Mouse (Mus musculus) v-Abl transformed pro-B cells (cell line): ENCODE measurements around the gene Spata33.
"Not testable (repeated sequence)": the region's sequence is repeated elsewhere in the genome, so short reads cannot be mapped to it uniquely, and the experiment has no call there.

Source experiments
- in situ Hi-C, 2 experiments: fragments of 400-800 bp; cut with MboI; formaldehyde crosslinking; loops; one replicate each; pipeline ENCODE4 v1.15.1; 2025; ENCODE audit not compliant: unreplicated experiment in 2 of 2

Spata33 gene

DNA sequence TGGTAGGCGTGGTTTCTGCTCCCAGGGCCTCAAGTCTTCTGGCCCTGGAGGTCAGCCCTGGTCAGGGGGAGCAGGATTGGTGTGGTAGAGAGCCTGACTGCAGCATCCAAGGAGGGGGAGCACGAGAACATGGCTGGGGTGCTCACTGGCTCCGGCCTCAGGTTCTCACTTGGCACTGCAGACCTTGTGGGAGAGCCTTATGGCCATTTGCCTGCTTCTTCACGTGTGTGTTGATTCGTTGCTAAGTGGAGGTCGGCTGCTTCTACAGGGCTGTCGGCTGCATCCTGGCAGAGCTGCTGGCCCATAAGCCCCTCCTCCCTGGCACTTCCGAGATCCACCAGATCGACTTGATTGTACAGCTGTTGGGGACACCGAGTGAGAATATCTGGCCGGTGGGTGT, 17.7 kb downstream of the Spata33 start:
- in situ Hi-C loops, result not testable (repeated sequence)

DNA sequence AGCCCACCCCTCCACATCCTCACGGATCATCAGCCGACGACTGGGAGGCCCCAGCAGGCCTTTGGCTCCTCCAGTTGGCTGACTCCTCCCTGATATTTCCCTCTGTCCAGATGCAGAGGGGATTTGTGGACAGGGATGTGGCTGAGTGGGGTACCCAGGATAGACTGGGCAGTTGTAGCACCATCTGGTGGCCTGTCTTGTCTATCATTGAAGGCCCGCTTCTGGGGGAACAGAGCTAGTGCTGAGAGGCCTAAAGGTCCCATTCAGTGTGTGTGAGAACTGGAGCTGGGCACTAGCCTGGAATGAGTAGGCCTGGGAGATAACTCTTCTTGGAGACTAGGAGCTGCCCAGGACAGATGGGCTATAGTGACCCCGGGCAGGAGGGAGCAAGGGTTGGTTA, 19.1 kb downstream of the Spata33 start:
- in situ Hi-C loops, result no loop called here

DNA sequence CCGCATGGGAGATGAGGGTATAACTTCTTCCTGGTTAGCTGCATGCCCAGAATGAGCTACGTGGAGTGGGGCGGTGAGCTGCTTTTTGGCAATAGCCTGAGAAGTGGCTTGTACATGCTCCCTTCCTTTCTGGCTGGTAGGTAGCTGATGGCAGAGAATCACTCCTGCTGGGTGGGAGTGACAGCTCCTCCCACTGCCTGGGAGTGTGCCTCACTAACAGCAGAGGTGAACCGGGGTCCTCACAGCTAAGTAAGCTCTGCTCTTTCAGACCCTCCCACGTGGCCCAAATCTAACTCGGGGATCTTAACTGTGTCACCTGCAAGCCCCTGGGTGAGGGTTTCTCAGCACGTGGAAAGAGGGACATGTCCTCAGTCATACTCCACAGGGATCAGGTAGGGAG, 19.9 kb downstream of the Spata33 start:
- in situ Hi-C loops, result no loop called here

DNA sequence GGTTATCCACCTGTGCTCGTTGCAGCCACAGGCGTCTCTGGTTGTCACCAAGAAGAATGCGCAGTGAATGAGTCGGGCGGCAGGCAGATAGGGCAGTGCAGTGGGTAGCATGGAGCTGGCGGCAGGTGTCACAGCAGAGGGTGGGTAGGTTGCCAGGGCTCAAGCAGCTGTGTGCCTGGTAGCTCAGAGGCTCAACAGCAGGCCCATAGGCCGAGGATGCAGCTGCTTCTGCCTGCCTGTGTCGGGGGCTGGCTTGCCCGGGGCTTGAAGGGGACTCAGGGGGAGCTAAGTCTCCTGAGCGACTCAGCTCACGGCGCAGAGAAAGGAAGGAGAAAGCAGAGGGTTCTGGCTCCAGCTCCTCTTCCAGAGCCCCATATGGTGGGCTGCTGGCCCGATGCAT, 20.7 kb downstream of the Spata33 start:
- in situ Hi-C loops, result no loop called here

DNA sequence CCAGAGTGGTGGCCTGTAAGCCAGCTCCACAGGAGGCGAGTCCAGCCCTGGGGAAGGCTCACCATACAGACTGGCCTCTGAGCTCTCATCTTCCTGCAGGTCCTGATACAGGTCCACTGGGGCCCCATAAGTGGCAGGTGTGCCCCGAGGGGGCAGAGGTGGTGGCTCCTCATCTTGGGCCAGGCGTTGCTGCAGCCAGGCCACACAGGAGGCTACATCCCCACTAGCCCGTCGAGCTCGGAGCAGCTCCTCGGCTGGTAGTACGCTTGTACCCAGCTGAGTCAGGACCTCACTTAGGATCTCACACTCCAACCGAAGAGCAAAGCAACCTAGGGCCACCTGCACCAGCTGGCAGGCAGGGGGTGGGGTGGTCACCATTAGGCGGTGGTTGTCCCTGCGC, 21.1 kb downstream of the Spata33 start:
- in situ Hi-C loops, result no loop called here

DNA sequence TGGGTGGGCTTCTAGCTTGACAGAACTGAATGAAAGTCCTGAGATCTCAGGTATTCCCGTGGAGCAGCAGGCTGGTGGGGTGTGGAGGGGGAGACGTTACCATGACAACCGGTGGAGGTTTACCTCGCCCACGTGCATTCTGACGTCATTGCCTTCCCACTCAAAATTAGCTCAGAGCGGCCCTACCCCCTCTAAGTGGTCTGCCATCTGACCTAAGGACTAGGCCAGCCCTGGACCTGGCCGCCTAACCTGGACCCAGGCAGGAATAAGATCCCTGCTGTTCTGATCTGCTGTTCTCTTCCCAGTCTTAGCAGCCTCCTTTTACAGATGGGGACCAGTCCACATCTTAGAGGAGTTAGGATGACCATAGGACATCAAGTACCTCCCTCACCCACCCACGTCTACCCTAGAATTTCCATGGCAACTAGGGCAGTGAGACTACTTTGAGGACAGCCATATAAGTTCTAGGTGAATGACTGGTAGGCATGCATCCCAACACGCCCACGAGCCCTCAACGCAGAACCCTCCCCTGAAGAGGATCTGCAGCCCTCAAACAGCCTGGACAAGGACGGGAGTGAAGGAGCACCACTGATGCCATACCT, 22.4 kb downstream of the Spata33 start:
- in situ Hi-C loops, result no loop called here

DNA sequence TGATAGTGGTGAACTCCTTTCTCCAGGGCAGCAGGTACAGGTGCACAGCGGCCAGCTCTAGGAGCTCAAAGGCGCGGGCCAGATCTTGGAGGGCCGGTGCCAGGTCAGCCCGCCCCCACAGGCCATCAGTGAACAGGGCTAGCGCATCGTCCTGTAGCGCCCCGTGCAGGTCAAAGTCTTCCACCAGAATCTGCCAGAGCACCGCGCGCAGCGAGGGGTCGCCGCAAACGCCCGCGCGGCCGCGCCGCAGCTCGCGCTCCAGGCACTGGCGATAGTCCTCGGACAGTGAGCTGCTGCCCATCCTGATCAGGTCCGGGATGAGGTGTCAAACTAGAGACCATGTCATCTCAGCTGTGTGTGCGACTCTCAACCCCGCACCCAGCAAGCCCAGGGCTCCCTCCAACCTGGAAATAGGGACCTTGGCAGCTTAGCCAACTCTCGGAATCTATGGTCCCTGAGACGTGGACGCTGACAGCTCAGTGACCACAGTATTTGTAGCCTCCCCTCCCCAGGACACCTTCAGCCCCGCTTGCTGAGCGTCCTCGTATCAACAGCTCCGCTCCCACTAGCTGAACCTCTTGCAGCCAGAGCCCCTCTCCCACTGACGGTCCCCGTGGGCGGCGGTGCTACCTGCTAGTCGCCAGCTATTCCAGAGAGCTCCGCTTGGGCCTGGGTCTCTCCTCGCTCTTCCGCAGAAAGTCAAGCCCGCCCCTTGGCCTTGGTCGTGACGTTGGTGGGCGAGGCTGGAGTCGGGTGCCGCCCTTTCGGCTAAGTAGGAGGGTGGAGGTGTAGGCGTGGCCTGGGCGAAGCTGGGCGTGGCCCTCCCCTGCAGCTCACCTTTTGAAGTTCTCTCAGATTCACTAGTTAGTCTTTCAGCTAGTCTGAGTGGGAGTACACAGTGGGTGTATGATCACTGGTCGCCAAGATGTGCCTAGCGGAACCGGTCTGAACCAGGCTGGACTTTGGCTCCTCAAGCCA, 23.2 kb downstream of the Spata33 start, which contains the start of gene Spata2l:
Spata2l (minus strand) TSS at position 714 of the 978 bp plus-strand sequence.
- in situ Hi-C loops, result no loop called here

DNA sequence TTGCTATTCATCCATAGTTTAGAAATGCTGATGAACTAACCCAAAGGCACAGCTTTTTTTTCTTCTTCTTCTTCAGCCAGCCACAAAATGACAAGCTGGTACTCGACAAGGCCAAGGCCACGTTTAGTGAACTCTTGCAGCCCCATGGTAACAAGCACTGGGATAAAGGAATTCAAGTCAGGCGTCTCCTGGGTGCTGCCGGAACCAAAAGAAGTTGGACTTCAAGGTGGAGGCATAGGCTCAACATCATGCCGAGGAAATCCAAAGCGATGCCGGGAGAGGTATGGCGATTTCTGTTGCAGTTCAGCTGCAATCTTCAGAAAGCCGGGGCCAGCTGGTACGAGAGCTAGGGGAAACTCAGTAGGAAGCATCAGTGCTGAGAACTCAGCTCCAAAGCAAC, 26.8 kb downstream of the Spata33 start:
- in situ Hi-C loops, result no loop called here

DNA sequence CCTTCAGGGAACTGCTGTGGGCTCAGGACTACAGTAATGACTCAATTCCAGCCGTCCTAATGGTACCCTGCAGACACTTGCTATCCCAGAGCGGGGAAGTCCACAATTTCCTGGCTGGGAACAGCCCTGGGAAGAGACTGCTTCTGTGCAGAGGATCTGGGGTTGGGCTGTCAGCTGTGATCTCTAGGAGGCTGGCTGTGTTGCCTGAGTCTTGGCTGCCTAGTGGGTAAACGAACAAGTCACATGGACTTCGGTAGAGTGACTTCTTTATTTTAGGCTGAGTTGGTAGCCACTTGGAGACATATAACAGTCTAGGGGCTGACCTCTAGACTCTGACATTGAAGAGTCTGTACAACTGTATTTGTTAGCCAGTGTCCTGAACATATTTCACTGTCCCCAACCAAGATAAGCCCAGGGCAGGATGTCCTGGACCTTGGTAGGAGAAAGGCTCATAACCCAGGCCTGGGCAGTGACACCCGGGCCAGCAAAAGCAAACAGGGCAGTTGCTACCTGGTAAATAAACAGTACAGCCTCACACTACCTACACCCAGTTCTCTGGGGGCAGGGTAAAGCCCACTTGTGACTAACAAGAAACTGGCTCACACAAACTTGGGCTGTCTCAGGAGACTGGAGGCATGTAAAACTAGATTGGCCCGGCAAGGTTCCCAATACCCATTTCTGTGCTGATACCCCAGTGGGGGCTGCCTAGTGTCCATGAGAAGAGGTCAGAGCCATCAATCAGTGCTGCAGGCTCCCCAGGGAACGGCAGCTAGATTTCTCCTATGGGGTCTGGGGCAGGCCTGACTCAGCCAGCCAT, 29.7 kb downstream of the Spata33 start:
- in situ Hi-C loops, result no loop called here

DNA sequence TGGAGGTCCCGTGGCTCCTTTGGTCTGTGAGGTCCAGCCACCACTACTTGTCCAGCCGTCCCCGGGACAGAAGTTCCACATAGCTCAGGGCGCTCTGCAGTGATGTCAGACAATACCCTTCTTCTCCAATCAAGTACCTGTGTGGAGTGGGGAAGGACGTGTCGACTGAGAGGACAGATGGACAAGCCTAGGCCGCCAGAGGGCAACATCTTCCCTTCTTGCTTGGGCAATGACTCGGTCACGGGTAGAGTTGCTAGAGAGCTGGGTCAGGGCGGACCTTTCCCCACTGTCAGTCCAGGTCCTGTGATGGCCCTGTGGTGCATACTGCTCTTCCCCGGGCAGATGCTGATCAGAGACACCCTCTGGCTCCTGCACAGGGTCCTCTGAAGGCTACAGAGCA, 30.4 kb downstream of the Spata33 start:
- in situ Hi-C loops, result no loop called here

DNA sequence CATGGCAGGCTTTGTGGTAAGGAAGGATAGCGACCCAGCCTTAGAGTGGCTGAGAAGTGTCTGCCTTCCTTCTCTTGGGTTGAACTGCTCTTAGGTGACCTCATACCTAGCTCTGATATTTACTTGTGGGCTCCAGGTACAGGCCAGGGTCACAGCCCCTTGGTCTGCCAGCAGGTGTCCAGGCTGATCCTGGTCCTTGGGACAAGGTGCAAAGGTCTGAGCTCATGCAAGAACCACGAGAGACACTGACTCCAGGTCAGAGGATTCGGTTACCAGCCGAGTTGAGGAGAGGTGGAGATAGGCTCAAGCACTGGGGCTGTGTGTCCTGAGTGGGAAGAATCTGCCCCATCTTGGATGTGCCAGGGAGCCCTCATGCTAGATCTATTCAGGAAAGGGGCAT, 31.8 kb downstream of the Spata33 start:
- in situ Hi-C loops, result no loop called here

DNA sequence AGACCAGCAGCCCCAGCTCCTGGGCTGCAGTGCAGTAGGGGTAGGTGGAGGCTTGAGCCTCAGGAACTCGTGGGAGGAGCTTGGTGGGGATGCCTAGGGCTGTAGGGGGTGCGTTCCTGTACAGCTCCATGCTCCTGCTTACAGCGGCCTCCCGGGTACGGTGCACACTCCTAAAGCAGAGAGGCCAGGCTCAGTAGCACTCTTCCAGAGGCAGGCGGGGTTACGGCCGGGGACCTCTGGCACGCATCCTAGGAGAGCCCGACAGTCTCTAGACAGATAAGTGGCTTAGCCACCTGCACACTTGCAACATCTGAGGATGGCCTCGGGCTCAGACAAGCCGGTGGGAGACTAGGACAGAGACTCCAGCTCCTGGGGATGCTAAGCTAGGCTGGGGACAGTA, 32.9 kb downstream of the Spata33 start:
- in situ Hi-C loops, result no loop called here

DNA sequence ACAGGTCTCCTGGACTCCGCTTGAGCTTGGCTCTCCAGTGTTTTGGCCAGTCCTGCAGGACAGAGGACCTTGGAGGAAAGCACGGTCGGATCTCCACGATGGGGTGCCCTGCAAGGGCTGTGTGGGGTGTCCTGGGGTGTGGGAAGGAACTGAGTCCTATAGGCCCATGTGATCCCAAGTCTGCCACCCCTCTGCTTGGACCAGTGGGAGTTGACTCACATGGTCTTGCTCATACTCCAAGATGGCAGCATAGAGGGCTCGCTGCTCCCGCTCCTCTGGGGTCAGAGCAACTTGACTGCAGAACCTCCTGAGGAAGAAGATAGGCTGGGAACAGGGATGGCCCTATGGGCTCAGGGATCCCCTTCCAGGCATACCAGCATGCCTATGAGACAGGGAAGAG, 35.1 kb downstream of the Spata33 start:
- in situ Hi-C loops, result no loop called here

DNA sequence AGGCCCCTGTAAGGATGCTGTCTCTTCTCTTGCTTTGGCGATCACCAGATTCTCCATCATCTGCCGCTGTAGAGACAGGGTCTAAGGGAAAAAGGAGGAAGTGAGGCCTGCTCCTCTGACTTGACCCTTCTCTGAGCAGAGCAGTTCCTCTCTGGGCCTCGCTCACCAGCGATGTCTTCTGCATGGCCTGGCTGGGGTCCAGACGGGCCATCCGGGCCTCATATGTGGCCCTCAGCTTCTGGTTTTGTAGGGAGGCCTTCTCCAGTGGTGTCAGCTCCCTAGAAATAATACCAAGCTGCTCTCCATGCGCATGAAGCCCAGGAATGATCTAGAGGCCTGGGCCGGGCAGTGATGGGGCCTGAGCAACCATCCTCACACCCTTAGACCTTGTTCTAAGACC, 36.0 kb downstream of the Spata33 start:
- in situ Hi-C loops, result no loop called here

DNA sequence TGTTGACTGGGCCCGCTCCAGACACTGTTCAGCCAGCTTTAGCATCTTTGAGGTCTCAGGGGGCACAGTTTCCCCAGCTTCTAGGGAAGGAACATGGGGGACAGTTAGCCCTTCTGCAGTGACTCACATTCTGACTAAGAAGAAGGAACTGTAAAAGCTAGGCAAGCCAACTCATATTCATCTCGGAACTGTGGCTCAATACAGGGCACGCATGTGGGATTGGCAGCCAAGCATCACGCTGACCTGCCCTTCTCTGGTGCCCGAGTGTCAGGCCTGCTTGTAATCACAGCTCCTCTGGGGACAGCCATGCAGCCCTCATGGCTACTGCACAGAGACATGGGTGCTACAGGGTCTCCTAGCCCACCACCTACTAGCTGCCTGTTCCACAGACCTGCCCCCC, 38.3 kb downstream of the Spata33 start:
- in situ Hi-C loops, result no loop called here

DNA sequence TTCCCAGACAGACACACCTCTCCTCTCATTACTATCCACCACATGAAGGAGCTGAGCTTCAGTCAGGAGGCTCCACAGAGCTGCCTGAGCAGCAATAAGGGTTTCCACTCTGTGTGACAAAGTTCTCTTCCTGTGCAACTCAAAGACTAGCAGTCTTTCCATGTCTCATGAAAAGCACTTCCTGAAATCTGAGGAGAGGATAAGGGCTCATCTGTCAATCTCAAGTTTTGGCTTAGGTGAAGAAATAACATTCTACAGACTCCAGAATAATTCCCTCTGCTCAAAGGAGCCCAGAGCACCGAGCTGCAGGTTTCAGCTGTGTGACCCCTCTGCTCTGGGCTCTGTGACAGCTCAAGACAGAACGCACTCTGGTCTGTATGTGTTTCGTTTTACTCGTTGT, 40.3 kb downstream of the Spata33 start:
- in situ Hi-C loops, result no loop called here

DNA sequence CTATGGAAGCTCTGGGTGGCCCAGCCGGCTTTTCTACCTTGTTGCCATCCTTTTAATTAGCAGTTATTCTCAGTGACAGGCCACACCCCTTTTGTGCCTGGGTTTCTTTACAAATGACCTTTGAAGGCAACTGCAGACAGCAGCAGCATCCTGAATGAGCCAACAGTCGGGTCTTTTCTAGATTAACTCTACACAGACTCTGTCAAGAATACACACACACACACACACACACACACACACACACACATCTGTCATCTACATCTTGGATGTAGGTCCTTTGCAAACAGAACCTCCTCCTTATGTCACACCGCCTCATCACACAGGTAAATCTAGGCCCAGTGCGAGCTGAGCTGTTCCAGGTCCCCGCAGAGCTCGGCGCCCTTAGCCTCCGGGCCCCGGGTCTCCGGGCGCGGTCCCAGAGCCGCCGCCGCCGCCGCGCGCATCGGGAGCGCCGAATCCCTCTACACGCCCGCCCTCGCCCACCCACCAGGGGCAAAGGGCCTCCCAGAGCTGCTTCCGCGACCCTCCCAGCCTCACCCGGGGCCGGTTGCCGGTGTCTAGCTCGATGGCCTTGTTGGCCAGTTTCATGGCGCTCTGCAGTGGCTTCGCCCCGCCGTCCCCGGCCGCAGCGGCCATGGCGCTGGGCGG, 40.9 kb downstream of the Spata33 start:
- in situ Hi-C loops, result no loop called here

DNA sequence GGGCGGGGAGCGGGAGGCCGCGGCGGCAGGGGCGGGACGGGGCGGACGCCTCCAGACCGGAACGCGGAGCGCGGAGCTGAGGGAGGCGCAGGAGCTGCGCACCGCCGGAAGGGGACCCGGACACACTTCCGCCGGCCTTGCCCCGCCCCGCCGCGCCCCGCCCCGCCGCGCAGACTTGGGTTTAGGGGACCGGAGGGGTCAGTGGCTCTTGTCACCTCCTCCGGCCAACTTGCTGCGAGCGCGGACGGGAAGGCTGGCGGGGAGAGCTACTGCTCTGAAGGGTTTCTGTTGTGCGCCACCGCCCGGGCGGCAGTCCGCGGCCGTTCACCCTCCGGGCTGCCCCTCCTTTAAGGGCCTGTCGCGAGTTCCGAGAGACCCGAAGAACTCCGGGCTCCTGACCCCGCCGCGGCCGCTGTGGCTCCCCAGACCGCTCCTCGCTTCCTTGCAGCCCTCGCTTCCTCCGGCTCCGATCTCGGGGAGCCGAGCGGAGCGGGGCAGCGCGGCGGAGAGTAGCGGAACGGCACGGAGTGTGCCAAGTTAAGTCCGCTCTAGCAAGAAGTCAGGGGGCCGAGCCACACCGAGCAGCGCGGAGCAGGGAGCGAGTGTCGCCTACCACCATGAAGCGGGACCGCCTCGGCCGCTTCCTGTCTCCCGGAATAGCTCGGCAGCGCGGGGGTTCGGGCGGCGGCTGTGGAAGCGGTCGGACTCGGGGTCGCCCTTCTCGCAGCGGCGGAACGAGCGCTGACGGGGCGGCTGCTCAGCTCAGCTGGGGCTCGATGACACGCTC, 41.7 kb downstream of the Spata33 start, which contains the start of the genes Zfp276 and Vps9d1:
Zfp276 (plus strand) TSS at position 97 of the 787 bp plus-strand sequence.
Vps9d1 (minus strand) TSS at position 250 of the 787 bp plus-strand sequence.
- in situ Hi-C loops, result no loop called here

DNA sequence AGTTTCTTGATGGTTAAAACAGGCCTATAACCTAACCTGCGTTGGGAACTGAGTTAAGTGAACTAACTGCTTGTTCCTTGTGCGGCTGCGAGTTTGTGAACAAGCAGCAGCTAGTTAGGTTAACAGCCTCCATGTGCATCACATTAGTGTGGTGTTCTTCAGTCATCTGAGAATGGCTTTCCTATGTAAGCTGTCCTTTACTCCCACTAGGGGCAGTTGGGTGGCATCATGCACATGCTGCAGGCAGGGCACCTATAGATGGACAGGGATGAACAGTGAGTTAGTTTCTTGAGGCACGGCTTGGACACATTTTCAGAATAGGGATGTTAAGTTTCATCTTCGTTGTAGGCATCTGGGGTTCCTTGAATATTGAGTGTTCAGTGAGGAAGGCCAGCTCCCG, 42.5 kb downstream of the Spata33 start:
- in situ Hi-C loops, result no loop called here

DNA sequence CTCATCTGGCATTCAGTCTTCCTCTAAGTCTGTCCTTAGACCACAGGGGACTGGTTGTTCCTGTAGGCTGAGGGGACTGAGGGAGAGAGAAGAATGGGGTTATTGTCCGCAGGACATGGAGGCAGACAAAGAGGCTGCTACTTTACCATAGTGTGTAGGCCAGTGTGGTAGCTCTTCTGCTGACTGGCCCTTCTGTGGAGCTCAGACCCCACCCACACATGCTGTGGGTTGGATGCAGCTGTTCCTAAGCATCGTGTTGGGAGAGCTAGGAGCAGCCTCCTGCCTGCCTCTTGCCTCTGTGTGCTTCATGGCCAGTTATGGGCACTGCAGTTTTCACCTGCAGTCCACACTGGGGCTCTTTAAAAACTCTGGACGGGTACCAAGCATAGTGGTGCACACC, 44.5 kb downstream of the Spata33 start:
- in situ Hi-C loops, result no loop called here
